Mouse (Mus musculus) spleen, adult 12 weeks (tissue): Measurements from ENCODE around the gene Hacd2.

ENCODE experiments used
- DNase-seq: peaks from one replicate; pipeline ENCODE4 v3.0.0; 2022; ENCODE audit warnings: low spot score

Gene Hacd2

DNA sequence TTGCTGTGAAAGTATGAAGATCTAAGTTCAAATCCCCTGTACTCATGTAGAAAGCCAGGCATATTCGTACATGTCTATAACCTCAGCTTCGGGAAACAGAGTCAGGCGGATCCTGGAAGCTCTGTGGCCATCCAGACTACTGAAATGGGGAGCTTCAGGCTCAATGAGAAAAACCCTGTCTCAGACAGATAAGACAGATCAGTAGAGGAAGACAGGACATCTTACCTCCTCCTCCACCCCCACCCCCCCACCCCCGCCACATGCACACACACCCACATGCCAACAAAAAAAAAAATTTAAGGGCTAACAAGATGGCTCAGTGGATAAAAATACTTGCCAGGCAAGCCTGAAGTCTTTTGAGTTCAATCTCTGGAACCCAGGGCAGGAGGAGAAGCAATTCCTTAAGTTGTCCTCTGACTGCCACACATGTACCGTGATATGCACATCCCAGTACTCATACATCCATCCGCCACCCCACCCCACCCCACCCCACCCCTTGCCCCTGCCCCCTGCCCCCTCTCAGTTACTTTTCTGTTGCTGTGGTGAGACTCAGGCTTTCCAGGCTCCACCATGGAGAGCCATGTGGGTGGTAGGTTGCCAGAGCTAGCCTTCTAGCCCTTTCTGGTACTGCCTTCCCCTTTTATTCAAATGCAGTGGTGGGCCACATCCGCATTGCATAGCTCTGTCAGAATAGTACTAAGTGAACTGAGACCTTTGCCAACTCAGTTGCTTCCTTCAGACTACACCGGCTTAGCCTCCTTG is 32.4 kb downstream of the Hacd2 start:
- peak; percentile 8 for DNase-seq

DNA sequence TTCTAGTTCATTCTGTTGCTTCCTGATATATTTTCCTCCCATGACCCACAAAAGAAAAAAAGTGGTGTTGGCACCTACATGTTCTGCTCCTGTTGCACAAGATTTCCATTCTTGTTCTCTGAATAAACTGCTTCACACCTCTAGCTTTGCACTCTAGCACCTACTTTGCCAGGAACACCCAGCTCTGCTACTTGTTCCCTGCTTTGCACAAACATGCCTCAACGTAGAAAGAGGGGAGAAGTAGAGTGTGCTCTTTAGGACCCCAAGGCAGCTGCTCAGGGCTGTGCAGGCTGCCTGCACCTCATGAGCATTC is 32.9 kb downstream of the Hacd2 start:
- DNase-seq, result no peak

DNA sequence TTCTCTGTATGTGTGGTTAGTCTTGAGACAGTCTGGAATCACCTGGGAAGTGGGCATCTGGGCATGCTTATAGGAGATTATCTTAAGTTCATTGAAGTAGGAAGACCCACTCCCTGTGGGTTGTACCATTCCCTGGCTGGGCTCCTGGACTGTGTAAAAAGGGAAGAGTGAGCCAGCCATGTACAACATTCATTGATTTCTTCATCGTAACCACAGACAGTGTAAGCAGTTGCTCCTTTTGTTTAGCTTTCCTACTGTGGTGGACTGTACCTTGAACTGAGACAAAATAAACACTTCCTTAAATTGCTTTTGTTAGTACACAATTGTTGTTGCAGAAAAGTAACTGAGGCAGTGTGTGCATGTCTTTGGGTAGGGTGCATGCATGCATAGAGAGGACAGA is 33.6 kb downstream of the Hacd2 start:
- DNase-seq, result no peak

DNA sequence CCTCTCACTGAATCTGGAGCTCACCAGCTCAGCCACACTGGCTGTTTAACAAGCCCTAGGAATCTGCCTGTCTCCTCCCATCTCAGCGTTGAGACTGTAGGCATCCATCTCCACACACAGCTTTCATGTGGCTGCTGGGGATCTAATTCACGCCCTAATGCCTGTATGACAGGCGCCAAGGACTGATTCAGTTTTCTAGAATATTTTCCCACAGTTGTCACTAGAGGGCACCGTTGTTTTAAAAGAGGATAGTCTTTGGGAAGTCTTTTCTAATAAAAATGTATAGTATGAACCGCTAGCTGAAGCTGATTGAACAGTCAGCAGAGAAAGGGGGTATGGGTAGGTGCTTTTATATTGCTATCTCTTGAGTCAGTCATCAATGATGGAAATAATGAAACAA is 34.1 kb downstream of the Hacd2 start:
- DNase-seq, result no peak

DNA sequence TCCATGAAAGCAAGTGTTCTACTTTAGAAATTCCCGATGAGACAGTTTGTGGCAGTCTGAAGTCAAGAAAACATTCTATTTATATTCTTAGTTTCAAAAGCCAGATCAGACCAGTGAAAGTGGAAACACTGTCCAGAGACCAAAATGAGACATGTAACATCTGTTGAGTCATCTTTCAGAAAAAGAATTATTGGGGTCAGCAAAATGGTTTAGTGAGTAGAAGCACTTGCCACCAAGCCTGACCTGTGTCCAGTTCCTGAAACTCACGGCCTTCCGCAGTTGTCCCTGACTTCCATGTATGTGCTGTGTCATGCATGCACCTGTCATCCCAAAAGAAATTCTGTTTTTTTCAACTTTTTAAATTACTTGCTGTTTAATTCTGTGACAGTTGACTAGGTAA is 34.6 kb downstream of the Hacd2 start:
- DNase-seq, result no peak

DNA sequence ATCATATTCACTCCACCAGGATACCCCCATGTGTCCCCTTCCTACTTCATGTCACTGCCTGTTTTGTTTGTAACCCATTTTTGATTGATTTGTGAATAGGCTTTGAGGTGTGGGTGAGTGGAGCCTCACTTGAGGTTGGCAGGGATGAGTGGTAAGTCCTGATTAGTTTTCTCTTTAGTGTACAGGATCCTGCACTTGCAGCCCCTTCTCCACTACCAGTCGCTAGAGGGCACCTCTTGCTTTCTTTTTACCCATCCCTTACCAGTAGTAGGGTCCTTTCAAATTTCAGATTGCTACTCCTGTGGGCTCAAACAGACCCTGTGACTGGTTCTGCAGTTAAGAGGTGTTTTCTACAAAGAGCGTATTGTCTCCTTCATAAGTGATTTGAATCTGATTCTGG is 38.8 kb downstream of the Hacd2 start:
- no peak for DNase-seq

DNA sequence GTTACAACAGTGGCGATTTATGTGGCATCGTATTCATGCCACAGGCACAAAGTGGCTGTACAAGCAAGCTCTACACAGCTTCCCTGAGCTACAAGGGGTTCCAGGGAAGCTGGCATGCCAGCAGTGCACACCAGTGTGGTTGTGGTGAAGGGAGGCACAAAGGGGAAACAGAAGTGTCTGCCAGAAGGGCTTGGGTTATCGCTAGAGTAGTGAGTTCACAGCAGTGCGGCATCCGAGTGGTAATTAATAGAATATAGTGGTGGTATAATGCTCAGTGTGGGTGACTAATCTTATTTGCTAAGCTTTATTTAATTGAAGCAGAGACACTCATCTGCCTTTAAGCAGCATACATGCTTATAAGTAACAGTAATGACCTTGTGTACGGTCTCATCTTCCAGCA is 43.5 kb downstream of the Hacd2 start:
- no peak for DNase-seq

DNA sequence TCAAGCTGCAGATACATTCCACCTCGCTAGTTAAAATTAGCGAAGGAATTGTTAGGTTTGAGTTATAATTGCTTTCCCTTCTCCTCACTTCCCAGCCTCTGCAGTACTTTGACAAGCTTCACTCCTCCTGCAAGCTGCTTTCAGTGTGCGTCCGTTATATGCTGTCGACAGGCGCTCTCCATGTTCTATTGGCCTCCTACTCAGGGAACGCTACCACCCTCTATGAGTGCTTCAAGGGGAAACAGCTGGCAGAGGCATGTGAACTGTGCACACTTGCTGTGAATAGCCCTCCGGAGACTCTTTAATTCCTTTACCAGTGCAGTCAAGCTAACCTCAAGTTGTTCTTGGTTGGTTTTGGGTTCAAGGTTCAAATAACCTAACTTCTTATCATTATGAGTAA is 44.9 kb downstream of the Hacd2 start:
- no peak for DNase-seq

DNA sequence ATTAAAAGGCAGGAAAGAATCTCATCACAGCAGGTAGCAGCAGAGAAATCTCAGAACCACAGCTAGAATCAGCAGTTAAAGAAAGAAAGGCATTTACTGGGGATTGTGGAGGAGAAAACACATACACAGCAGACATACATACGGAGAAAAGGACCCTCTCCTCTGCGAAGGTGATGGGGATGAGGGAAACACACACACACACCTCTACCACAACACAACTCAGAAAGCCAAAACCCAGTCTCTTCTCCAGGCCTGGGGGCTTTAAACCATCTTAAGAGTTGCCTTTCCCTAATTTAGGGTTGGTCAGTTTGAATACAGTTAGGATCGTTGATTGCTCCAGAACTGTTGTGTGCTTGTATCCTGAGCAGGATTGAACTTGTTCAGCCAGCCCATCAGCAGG is 45.4 kb downstream of the Hacd2 start:
- no peak for DNase-seq

DNA sequence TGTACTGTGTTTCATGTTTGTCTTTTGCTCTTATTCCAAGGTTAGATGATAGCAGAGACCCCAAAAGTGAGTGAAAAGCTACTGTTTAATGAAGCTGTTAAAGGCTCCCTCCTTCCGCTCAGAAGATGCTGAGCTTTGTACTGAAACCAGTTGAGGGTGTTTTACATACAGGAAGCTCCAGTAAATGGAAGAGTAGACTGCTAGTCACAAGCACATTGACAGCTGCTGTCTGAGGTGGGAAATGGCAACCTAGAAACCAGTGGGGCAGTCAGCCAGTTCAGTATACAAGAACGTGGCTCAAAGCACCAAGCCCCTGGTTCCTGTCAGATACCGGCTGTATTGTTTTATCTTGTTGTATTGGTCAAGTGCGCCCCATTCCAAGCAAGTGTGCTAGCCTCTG is 46.7 kb downstream of the Hacd2 start:
- DNase-seq, result no peak

DNA sequence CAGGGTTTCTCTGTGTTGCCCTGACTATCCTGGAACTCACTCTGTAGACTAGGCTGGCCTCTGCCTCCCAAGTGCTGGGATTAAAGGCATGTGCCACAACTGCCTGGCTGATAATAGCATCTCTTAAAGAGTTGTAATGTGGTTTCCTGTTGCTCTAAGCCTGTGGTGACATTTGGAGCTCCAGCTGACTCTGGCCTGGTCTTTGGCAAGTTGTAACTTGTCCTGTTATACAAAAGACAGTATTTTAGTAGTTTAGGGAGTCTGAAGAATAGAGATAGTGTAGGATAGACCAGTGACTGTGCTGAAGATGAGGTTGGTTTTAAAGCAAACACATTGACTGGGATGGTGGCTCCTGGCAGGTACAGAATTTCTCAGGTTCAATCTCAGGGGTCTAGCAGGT is 52.2 kb downstream of the Hacd2 start:
- DNase-seq, result no peak

DNA sequence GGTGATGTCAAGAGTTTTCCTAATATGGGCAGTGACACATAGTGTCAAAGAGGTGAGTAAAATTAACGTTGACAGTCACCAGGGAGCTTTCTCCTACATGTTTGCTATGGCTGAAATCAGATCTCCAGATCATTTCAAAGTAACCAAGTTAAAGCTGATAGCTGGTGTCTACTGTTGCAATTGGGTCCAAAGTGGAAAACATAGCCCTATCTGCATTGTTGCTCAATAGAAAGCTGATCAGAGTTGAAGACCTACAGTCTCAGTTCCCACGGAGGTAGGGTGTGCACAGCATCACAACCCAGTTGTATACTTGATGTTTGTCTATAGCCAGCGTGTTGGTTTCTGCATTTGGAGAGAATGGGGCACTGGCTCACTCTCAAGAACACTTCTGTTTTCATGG is 53.4 kb downstream of the Hacd2 start:
- DNase-seq, result no peak

DNA sequence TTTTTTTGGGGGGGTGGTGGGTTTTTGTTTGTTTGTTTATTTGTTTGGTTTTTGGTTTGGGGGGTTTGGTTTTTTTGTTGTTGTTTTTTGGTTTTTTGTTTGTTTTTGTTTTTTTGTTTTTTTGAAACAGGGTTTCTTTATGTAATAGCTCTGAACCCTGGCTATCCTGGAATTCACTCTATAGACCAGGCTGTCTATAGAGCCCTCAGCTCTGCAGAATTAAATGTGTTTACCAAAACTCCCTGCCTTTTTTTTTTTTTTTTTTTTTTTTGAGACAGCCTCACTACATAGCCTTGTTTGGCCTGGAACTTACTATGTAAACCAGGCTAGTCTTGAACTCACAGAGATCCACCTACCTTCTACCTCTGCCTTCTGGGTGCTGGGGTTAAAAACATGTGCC is 71.3 kb downstream of the Hacd2 start:
- no peak for DNase-seq

DNA sequence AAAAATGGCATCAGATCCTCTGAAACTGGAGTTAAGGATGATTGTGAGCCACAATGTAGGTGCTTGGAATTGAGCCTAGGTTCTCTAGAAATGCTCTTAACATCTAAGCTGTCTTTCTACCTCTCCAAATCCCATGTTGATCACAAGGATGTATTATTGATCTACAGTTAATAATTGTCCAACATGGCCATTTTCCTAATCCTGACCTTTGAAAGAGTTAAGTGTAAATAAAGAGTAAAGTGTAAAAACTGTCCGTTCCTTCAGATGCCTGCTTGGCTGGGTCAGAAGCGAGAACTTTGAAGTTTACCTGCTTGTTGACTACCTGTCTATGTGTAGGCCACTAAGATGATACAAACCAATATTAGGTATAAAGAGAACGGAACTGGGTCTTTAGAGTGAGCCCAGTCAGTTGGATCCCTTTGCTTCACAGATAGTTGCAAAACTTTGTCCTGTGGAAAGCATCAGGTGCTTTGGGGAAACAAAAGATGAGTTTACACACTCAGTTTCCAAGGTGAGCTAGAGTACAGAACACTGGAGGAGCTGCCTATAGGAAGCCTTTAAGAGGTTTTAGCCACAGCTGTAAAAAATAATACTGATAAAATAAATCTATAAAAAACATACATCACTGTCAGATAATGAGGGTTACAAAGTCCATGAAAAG is 75.8 kb downstream of the Hacd2 start:
- no peak for DNase-seq

DNA sequence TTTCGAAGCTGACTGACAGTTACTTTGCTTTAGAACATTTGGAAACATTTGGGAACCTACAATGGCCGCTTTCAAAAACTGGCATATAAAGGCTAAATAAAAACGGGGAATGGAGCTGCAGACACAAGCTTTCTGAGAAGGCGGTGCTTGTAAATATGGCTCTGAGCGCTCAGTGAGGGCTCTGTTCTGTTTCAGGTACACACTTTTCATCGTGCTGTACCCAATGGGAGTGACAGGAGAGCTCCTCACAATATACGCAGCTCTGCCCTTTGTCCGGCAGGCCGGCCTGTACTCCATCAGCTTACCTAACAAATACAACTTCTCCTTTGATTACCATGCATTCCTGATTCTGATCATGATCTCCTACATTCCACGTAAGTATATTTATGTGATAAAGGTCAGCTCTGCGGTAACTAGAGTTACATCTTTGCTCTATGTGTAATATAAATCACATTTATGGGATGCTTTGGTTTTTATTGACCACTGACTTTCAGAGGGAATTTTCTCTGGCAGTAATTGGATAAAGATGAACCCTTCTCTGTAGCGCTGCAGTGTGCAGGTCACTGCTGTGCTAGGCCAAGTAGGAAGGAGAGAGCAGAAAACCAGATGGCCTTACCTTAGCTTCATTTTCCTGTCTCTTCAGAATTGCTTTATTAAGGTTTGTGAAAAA is 79.7 kb downstream of the Hacd2 start:
- no peak for DNase-seq

DNA sequence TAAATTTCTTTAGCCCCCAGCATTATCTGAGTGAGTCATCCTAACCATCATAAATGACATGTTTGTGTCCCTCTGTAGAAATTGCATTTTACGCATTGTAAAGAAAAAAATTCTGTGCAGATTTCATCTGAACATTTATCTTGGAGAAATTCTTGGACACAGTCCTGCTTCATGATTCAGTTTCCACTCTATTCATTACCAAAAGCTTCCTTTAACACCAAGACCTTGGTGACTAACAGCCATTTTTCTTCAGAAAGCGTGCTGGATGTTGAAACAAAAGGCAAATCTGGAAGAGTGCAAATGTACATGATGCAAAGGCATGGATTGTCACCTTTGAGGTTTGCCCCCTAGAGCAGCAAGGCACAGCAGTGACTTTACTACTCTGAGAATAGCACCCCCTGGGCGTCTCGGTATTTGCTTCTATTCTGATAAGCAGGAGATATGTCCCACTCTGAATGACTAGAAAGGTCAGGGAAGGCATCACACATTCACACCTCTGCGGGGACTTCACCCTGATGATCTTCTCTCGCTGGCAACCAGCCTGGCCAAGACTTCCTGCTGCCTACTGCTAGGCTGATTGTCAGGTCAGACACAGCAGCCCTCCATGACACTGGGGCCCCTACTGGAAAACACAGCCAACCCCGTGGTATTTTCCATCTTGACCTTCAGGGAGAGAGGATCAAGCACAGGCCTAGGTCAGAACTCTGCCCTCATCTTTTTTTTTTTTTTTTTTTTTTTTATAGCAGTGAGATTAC is 80.8 kb downstream of the Hacd2 start:
- DNase-seq, result no peak

DNA sequence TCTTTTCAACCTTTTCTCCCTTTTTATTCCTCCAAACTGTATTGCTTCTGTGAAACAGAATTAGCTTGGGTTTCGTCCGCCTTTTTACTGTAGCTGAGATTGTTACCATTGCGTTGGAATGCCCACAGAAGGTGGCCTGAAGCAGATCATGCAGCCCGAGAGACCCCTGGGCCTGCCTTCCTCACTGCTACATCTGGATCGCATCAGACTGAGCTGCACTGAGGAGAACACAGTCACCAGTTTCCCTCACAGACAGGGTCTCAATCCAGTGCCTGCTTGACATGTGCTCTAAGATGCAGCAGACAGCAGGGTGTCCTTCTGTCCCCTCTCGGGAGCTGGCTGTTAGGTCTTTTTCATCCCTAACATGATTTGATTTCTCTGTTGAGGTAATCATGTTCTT is 85.8 kb downstream of the Hacd2 start:
- no peak for DNase-seq

DNA sequence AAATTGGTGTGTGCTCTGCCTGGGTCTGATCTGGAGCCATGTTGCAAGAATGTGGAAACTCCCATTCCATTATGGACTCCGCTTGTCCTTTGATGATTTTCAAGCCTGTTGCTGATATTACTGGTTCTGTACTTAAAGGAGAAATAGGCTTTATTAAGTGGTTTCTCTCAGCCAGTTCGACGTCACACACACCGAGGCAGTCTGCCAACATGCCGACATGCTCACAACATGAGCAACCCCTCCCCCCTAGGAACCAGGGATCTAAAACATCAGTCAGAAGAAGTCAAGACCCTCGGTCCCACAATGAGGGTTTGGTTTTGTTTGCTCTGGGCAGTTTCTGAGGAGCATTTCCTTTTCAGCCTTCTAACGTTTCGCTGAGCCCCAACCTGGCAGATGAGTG is 86.9 kb downstream of the Hacd2 start:
- no peak for DNase-seq

DNA sequence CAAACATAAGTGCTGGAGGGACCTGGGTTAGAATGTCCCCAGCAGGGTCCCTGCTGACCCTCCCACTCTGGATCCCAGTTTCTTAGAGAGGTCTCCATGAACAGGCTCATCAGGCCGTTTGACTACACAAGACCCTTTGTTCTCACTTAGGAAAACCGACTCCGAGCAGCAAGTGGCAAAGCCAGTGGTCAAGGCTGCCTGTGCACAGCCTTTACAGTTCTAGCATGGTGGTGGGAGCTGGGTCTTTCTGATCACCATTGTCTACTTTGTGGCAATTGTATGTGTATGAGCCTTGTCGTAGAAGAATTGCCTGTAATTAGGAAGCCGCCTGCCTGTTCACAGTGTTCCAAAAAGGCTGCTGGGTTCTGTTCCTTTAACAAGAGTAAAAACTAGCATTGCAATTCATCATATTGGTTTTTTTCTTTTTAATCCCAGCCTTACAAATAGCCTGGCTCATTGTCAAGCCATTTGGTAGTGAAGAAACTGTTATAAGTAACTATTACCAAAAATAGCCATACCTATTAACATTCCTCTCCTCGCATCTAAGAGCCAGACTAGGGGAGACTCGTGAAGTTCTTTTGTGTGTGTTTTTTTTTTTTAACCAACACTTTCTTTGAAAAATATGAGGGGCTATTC is 87.5 kb downstream of the Hacd2 start:
- no peak for DNase-seq

DNA sequence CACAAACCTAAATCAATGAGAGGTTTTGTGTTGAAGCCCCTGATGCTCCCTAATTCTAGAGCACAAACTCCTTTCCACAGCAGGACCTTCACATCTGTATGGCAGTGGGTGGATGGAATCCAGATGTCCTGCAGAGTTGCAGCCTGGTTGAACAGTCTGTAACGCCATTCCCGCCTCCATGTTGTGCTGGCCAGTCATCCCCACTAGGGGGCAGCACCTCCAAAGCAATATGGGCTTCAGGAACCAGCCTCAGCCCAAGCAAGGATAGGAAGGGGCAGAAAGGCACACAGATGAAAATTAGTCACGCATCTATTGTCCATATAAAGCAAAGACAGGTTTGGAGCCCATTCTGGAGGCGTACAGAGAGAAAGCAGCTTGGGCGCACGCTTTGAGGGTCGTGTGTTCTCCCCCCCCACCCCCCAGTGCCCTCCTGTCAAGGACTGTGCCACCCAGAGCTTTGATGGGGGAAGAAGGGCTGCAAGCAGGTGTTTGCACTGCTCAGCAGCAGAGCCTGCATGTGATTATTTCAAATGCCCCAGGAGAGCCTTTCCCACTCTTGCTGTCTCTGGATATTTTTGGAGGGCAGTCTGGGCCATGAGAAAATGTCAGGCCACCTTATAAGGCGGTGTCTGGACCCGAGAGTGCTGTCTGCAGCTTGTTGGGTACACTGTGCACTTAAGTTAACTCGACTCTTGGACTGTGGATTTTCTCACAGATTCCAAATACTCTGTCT is 88.3 kb downstream of the Hacd2 start:
- peak; percentile 32 for DNase-seq

DNA sequence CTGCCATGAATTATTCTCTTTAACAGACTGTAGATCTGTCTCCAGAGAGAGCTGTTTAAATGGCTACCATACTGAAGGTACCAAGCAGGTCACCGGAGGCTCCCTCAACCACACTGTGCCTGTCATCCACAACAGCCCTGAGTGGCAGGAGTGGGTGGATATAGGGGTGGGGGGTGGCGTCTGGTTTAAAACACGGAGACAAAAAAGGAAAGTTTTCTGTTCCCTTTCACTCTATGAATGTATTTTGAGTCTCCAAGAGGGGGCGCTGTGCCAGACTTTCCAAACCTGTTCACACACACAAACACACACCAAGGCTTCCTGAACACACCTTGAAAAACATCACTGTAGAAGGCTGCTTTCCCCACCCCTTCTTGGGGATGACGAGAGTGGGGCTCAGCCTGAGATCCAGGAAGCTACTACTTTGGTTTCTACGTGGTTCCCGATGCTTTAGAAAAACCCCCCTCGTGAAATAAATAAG is 89.0 kb downstream of the Hacd2 start:
- DNase-seq, result no peak

DNA sequence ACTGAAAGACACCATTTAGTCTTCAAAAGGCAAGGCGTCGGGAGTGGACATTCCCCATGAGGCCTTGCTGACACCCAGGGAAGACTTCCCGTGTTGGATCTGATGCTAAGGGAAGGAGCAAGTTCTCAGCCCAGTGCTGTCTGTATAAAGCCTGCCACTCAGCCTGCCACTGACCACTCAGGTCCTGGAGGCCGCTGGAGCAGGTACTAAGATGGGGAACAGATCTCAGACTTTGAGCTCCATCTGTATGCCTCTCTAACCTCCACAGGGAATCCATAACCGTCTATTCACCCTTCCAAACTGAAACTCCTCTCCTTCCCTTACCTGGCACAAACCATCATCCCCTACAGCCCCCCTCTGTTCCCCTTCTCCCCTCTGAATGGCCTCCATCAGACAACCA is 91.3 kb downstream of the Hacd2 start:
- DNase-seq, result no peak
